Mouse (Mus musculus): ENCODE measurements around the gene Rpf2. TPM values are rescaled to one million over a fixed set of nuclear protein-coding genes. Genes with fewer than 3 reads are reported as not detected.

The Rpf2 gene
- polyA plus RNA-seq, 1 experiment from 2014 or later: 54.9 TPM

DNA sequence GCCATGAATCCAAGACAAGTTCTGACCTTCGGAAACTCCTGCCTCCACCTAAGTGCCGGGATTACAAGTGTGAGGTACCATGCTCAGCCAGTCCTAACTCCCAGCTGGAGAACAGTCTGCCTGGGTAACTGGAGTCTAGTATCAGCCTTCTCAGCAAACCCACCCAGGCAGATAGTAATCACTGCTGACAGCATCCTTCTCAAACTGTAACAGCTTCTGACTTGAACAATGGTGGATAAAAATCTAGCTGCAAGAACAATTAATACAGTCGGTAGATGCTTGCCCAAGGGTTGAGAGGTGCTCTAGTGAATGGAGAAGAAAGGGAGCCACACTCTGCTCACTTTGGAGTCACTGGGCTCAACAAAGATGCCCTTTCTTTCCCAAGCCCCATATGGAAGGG, 24.4 kb upstream of the Rpf2 start:
- H3K9me3 ChIP-seq (replicated peaks): no peaks in the 10 kb centered on the region
- no peaks in the 10 kb centered on the region for H3K27me3 ChIP-seq
- H3K4me1 ChIP-seq: no peaks in the 10 kb centered on the region
- H3K9ac ChIP-seq: no peak overlapping the region
- no peaks in the 10 kb centered on the region for H3K36me3 ChIP-seq
- no peak overlapping the region for H3K27ac ChIP-seq (replicated peaks)
- ATAC-seq (ENCODE audit: insufficient number of reproducible peaks, low FRiP score, low TSS enrichment, low read depth): no peak
- H3K4me3 ChIP-seq (replicated peaks): no peak overlapping the region
- WGBS: 84% methylated on average over 3 of the region's 3 CpGs
- no peak overlapping the region for H3K4me2 ChIP-seq (replicated peaks)

DNA sequence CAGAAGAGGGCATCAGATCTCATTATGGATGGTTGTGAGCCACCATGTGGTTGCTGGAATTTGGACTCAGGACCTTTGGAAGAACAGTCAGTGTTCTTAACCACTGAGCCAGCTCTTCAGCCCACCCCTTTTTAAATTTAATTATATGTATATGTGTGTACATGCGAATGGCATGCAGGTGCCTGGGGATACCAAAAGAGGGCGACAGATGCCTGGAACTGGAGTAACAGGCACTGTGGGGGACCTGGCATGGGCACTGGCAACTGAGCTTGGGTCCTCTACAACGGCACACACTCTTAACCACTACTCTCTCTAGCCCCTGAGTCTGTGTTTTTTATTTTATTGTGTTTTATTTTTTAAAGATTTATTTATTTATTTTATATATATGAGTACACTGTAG, 18.1 kb upstream of the Rpf2 start:
- Histone ChIP-seq H3K9me3 (replicated peaks) (no peaks in the 10 kb centered on the region), H3K4me2 (replicated peaks) (no peak overlapping the region), H3K36me3 (no peaks in the 10 kb centered on the region), H3K27ac (replicated peaks) (no peak overlapping the region), H3K27me3 (no peaks in the 10 kb centered on the region), H3K4me1 (no peaks in the 10 kb centered on the region), H3K9ac (no peak overlapping the region), H3K4me3 (replicated peaks) (no peak overlapping the region)
- 80% methylated on average over 3 of the region's 3 CpGs for WGBS
- ATAC-seq (ENCODE audit: insufficient number of reproducible peaks, low FRiP score, low TSS enrichment, low read depth): no peak

- H3K36me3 ChIP-seq: no peaks in the 10 kb centered on the region
- peaks cover under 1% of the 10 kb centered on the region; the same call in 1 of the 2 replicates for H3K4me1 ChIP-seq
- H3K27ac ChIP-seq (replicated peaks): no peak overlapping the region
- H3K9me3 ChIP-seq (replicated peaks): no peaks in the 10 kb centered on the region
- H3K4me2 ChIP-seq (replicated peaks): no peak overlapping the region
- no peak for ATAC-seq (ENCODE audit: insufficient number of reproducible peaks, low FRiP score, low TSS enrichment, low read depth)
- H3K4me3 ChIP-seq (replicated peaks): no peak overlapping the region
- no peak overlapping the region for H3K9ac ChIP-seq
- no peaks in the 10 kb centered on the region for H3K27me3 ChIP-seq
- 78% methylated on average over 4 of the region's 4 CpGs for WGBS
These were observed 16.9 kb upstream of the Rpf2 start for GRCm38 (mm10) chr10:40263691-40264090.

- Histone ChIP-seq H3K27me3 (no peaks in the 10 kb centered on the region), H3K4me3 (replicated peaks) (no peak overlapping the region), H3K4me2 (replicated peaks) (no peak overlapping the region), H3K27ac (replicated peaks) (no peak overlapping the region), H3K36me3 (no peaks in the 10 kb centered on the region), H3K4me1 (peaks cover 3% of the 10 kb centered on the region; the same call in 1 of the 2 replicates), H3K9me3 (replicated peaks) (no peaks in the 10 kb centered on the region), H3K9ac (no peak overlapping the region)
- no peak for ATAC-seq (ENCODE audit: insufficient number of reproducible peaks, low FRiP score, low TSS enrichment, low read depth)
- WGBS: 78% methylated on average over 6 of the region's 6 CpGs
These were observed 15.4 kb upstream of the Rpf2 start for GRCm38 (mm10) chr10:40262200-40262599.

- Histone ChIP-seq H3K9me3 (replicated peaks) (no peaks in the 10 kb centered on the region), H3K4me2 (replicated peaks) (no peak overlapping the region), H3K4me1 (peaks cover 10% of the 10 kb centered on the region), H3K9ac (no peak overlapping the region), H3K4me3 (replicated peaks) (no peak overlapping the region), H3K36me3 (peaks cover 2% of the 10 kb centered on the region; the same call in 1 of the 2 replicates), H3K27me3 (no peaks in the 10 kb centered on the region), H3K27ac (replicated peaks) (no peak overlapping the region)
- ATAC-seq (ENCODE audit: insufficient number of reproducible peaks, low FRiP score, low TSS enrichment, low read depth): no peak
- 56% methylated on average over 5 of the region's 5 CpGs for WGBS
These were observed 13.5 kb upstream of the Rpf2 start for GRCm38 (mm10) chr10:40260305-40260704.

DNA sequence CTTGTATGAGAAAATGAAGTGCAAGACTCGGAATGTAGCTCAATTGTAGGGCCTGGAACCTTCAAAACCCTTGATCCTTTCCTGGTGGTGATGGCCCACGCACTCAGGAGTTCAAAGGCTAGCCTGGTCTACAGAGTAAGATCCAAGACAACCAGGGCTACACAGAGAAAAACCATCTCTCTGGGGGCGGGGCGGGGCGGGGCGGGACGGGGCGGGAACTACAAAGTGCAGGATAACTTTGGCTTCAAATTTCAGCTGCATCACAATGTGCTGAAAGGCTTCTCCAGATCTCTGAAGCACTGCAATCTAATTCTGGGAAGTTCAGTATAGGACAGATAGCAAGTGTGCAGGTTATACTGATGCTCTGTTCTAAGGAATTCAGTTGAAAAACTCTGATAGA, 12.7 kb upstream of the Rpf2 start:
- ATAC-seq (ENCODE audit: insufficient number of reproducible peaks, low FRiP score, low TSS enrichment, low read depth): no peak
- H3K4me2 ChIP-seq (replicated peaks): no peak overlapping the region
- peaks cover 6% of the 10 kb centered on the region; the same call in 1 of the 2 replicates for H3K36me3 ChIP-seq
- no peak overlapping the region for H3K4me3 ChIP-seq (replicated peaks)
- H3K27ac ChIP-seq (replicated peaks): no peak overlapping the region
- peaks cover 10% of the 10 kb centered on the region for H3K4me1 ChIP-seq
- no peak overlapping the region for H3K9ac ChIP-seq
- no peaks in the 10 kb centered on the region for H3K27me3 ChIP-seq
- 15% methylated on average over 8 of the region's 8 CpGs for WGBS
- H3K9me3 ChIP-seq (replicated peaks): no peaks in the 10 kb centered on the region

- no peak overlapping the region for H3K9ac ChIP-seq
- ATAC-seq (ENCODE audit: insufficient number of reproducible peaks, low FRiP score, low TSS enrichment, low read depth): no peak
- H3K4me3 ChIP-seq (replicated peaks): peak overlapping the region; percentile 80; the same call in 1 of the 2 replicates
- H3K9me3 ChIP-seq (replicated peaks): no peaks in the 10 kb centered on the region
- H3K36me3 ChIP-seq: peaks cover 9% of the 10 kb centered on the region
- H3K4me2 ChIP-seq (replicated peaks): peak overlapping the region; percentile 82
- peaks cover 10% of the 10 kb centered on the region for H3K4me1 ChIP-seq
- 2% methylated on average over 5 of the region's 5 CpGs for WGBS
- H3K27me3 ChIP-seq: no peaks in the 10 kb centered on the region
- H3K27ac ChIP-seq (replicated peaks): peak overlapping the region; percentile 94
These were observed 12.1 kb upstream of the Rpf2 start for GRCm38 (mm10) chr10:40258976-40259375.

GRCm38 (mm10) chr10:40258401-40258966, 11.6 kb upstream of the Rpf2 start:
- Histone ChIP-seq H3K27ac (replicated peaks) (peak overlapping the region; percentile 94), H3K36me3 (peaks cover 13% of the 10 kb centered on the region), H3K4me2 (replicated peaks) (peak overlapping the region; percentile 82), H3K9ac (no peak overlapping the region), H3K27me3 (no peaks in the 10 kb centered on the region), H3K4me3 (replicated peaks) (peak overlapping the region; percentile 80), H3K4me1 (peaks cover 10% of the 10 kb centered on the region), H3K9me3 (replicated peaks) (no peaks in the 10 kb centered on the region)
- peak; percentile 85 for ATAC-seq (ENCODE audit: insufficient number of reproducible peaks, low FRiP score, low TSS enrichment, low read depth)
- under 1% methylated on average over 12 of the region's 12 CpGs for WGBS

DNA sequence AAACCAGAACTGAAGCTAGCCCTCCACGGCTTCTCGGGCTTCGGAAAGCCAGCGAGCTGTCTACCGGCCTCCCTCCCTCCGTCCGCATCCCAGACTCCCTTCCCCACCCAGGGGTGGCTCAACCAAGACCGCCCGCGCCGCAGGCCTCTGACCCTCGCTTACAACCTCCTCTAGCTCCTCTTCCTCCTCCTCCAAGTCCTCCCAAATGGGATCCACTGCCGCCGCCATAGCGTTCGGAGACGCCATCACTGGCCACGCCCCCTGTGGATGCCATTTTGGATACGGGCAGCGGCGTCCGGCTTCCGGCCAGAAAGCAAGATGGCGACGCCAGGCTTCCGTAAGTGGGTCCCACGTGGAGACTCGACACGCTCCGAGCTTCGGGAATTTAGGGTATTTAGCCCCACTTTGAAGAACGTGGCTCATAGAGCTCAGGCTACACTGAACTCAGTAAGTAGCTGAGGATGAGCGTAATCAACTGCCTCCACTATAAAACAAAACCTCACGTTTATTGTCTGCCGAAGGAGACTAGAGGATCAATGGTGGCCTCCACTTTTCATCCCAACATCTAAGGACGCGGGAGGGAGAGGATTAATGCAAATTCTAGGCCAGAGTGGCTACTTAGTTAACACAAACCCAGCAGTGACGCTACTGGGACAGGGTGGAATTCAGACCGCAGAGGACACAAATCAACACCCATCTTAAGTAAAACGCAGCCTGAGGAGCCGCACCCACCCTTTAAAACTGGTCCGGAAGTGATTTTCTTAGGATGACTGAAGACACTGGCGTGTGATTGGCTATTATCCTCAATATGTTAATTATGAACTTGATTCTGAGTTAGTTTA, 10.8 kb upstream of the Rpf2 start, which contains the start of gene Gtf3c6:
TSS of gene Gtf3c6 (minus strand) at position 695 of the 842 bp plus-strand sequence.
- Histone ChIP-seq H3K27ac (replicated peaks) (peak within 1 kb of the TSS; percentile 94), H3K27me3 (no peaks in the 10 kb centered on the region), H3K9me3 (replicated peaks) (no peaks in the 10 kb centered on the region), H3K4me3 (replicated peaks) (peak within 1 kb of the TSS; percentile 80), H3K36me3 (peaks cover 19% of the 10 kb centered on the region), H3K4me2 (replicated peaks) (peak within 1 kb of the TSS; percentile 82), H3K9ac (peak within 1 kb of the TSS; percentile 69), H3K4me1 (peaks cover 10% of the 10 kb centered on the region)
- WGBS: under 1% methylated on average over 43 of the region's 43 CpGs
- ATAC-seq (ENCODE audit: insufficient number of reproducible peaks, low FRiP score, low TSS enrichment, low read depth): peak; percentile 75

DNA sequence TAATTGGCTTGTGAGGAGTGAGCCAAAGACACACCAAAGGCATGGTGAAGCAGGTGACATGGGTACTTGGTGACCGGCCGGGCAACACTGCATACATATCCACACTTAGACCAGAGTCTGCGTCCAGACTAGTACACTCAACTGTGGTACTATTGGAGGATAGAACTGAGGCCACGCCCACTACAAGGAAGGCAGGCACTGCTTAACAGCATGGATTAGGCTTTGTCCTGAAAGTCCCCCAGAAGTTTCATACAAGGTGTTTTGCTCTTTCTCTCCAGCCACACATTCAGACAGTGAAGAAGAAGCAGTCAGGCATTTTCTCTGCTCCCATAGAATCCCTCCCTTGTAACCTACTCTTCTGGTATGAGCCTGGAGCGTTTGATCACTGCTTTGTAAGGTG, 9.9 kb upstream of the Rpf2 start:
- Histone ChIP-seq H3K27ac (replicated peaks) (peak overlapping the region; percentile 94), H3K9ac (peak overlapping the region; percentile 69), H3K4me1 (peaks cover 10% of the 10 kb centered on the region), H3K27me3 (no peaks in the 10 kb centered on the region), H3K9me3 (replicated peaks) (no peaks in the 10 kb centered on the region), H3K4me2 (replicated peaks) (peak overlapping the region; percentile 82), H3K4me3 (replicated peaks) (peak overlapping the region; percentile 80), H3K36me3 (peaks cover 29% of the 10 kb centered on the region)
- ATAC-seq (ENCODE audit: insufficient number of reproducible peaks, low FRiP score, low TSS enrichment, low read depth): peak; percentile 72; the same call in 1 of the 2 replicates
- under 1% methylated on average over 5 of the region's 5 CpGs for WGBS

DNA sequence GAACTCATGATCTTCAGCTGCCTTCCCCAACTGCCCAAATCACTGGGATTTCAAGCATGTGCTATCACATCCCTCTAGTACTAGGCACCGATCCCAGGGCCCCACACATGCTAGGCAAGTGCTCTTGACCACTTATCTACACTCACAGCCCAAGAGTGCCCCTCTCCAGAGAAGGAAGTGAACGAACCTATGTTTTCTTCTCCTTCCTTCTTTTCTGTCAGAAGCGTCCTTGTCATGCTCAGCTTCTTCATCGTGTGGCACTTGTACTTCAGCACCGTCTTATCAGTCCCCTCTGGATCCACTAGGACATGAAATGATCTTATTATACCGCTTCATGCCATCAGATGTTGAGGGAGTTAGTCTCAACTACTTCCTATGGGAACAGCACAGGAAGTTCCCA, 4.1 kb upstream of the Rpf2 start:
- Histone ChIP-seq H3K27ac (replicated peaks) (no peak overlapping the region), H3K4me1 (no peaks in the 10 kb centered on the region), H3K9ac (no peak overlapping the region), H3K4me3 (replicated peaks) (no peak overlapping the region), H3K4me2 (replicated peaks) (no peak overlapping the region), H3K9me3 (replicated peaks) (no peaks in the 10 kb centered on the region), H3K27me3 (no peaks in the 10 kb centered on the region), H3K36me3 (peaks cover 61% of the 10 kb centered on the region)
- no peak for ATAC-seq (ENCODE audit: insufficient number of reproducible peaks, low FRiP score, low TSS enrichment, low read depth)
- 90% methylated on average over 6 of the region's 6 CpGs for WGBS
